30 mouse cellular contexts compared by ENCODE assay signal in the genomic region with DNA sequence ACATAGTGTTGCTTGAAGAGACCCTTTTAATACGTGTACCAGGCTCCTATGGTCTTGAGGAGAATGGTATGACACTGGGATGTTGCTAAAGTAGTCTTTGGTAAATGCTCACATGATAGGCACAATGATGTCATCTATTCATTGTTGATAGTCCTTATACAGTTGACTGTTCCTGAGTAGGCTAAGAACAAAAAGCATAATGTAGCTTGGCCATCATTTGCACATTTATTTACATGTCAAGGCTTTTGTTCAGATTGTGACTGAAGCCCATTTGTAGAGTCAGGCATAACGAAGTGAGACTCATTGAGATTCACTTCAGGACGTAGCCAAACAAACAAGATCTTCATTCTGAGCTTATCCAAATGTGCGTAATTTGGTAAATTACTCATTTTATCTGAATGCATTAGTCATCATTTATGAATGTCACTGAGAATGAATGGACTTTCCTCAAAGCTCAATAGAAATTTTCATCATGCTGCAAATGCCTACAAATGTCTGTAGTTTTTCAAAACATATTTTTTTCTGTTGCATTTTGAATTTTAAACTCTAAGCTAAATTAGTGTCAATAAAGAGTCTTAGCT.
DNase-seq lines count a peak whose midpoint lies in the region; ATAC-seq and TF ChIP-seq lines count a peak whose summit lies in the region.
"Had no signal": no experiment of that assay in that cellular context is flagged by ENCODE, and none has a peak within 500 bp of the region (broad histone marks: within the 10 kb centered on the region; RNA-seq: fewer than 3 reads in every experiment).

No protein-coding gene starts in this region.

- intact Hi-C loops in gastrocnemius, adult 2 months (cut with DNase I), result no loop called here

- H3K36me3 ChIP-seq in hindbrain, postnatal 0 days (ENCODE audit: insufficient read depth, low read length), result no peaks in the 10 kb centered on the region
- no peaks in the 10 kb centered on the region for H3K36me3 ChIP-seq in hindbrain, embryonic 14.5 days (replicated peaks; ENCODE audit: control insufficient read depth, insufficient read depth)
- H3K36me3 ChIP-seq in forebrain, embryonic 16.5 days (ENCODE audit: control insufficient read depth, insufficient read depth), result no peaks in the 10 kb centered on the region
- H3K36me3 ChIP-seq: G1E; heart, embryonic 10.5 days; heart, embryonic 15.5 days; hindbrain, embryonic 15.5 days; intestine, embryonic 15.5 days had no signal

- H3K9ac ChIP-seq in hindbrain, postnatal 0 days (replicated peaks; ENCODE audit: low read length), result no peak overlapping the region
- H3K9ac ChIP-seq in hindbrain, embryonic 14.5 days, result no peak overlapping the region
- no peak overlapping the region for H3K9ac ChIP-seq in forebrain, embryonic 16.5 days (replicated peaks; ENCODE audit: low read depth, low read length)
- H3K9ac ChIP-seq: heart, embryonic 15.5 days; hindbrain, embryonic 15.5 days; intestine, embryonic 15.5 days; liver, embryonic 14.5 days had no signal

- no peak for ATAC-seq in cerebellum, adult (ENCODE audit: insufficient number of reproducible peaks, low FRiP score, low TSS enrichment)
- ATAC-seq in hindbrain, postnatal 0 days, result no peak
- no peak for ATAC-seq in hindbrain, embryonic 14.5 days (ENCODE audit: low FRiP score)
- ATAC-seq in forebrain, embryonic 16.5 days, result peak; percentile 77
- ATAC-seq: intestine, embryonic 15.5 days had no signal

- WGBS in hindbrain, postnatal 0 days, result 38% methylated on average over 4 of the region's 4 CpGs
- WGBS in hindbrain, embryonic 14.5 days, result 42% methylated on average over 4 of the region's 4 CpGs
- 16% methylated on average over 4 of the region's 4 CpGs for WGBS in forebrain, embryonic 16.5 days

- H3K4me3 ChIP-seq in hindbrain, postnatal 0 days (ENCODE audit: low read length), result no peak overlapping the region
- H3K4me3 ChIP-seq in hindbrain, embryonic 14.5 days (replicated peaks; ENCODE audit: low read length), result no peak overlapping the region
- no peak overlapping the region for H3K4me3 ChIP-seq in forebrain, embryonic 16.5 days (replicated peaks; ENCODE audit: low read length)
- no peak overlapping the region for H3K4me3 ChIP-seq in gastrocnemius, adult 2 months
- H3K4me3 ChIP-seq: heart, embryonic 10.5 days; heart, embryonic 15.5 days; hindbrain, embryonic 15.5 days; intestine, embryonic 15.5 days had no signal

- no peaks in the 10 kb centered on the region for H3K4me1 ChIP-seq in hindbrain, postnatal 0 days (ENCODE audit: insufficient read depth, low read length)
- H3K4me1 ChIP-seq in hindbrain, embryonic 14.5 days (replicated peaks; ENCODE audit: control insufficient read depth, insufficient read depth, low read length), result no peaks in the 10 kb centered on the region
- no peaks in the 10 kb centered on the region for H3K4me1 ChIP-seq in forebrain, embryonic 16.5 days (replicated peaks; ENCODE audit: control insufficient read depth, insufficient read depth, low read length)
- H3K4me1 ChIP-seq: heart, embryonic 10.5 days; heart, embryonic 15.5 days; hindbrain, embryonic 15.5 days; intestine, embryonic 15.5 days had no signal

- no peaks in the 10 kb centered on the region for H3K9me3 ChIP-seq in hindbrain, postnatal 0 days (ENCODE audit: low read length)
- no peaks in the 10 kb centered on the region for H3K9me3 ChIP-seq in hindbrain, embryonic 14.5 days (ENCODE audit: control insufficient read depth, low read length)
- H3K9me3 ChIP-seq in forebrain, embryonic 16.5 days (ENCODE audit: control insufficient read depth, low read length), result no peaks in the 10 kb centered on the region
- H3K9me3 ChIP-seq: G1E; heart, embryonic 10.5 days; heart, embryonic 15.5 days; hindbrain, embryonic 15.5 days; intestine, embryonic 15.5 days had no signal

- TF ChIP-seq POLR2A in brain, embryonic 14.5 days (IDR thresholded peaks at IDR 0.05; ENCODE audit: borderline replicate concordance, extremely low read depth, insufficient read depth, insufficient read length, poor library complexity, severe bottlenecking), result no peak

- no peak overlapping the region for H3K27ac ChIP-seq in hindbrain, postnatal 0 days
- H3K27ac ChIP-seq in hindbrain, embryonic 14.5 days, result no peak overlapping the region
- no peak overlapping the region for H3K27ac ChIP-seq in forebrain, embryonic 16.5 days (ENCODE audit: low read length)
- H3K27ac ChIP-seq in gastrocnemius, adult 2 months, result no peak overlapping the region
- H3K27ac ChIP-seq: heart, embryonic 10.5 days; heart, embryonic 15.5 days; hindbrain, embryonic 15.5 days; intestine, embryonic 15.5 days; kidney, postnatal 0 days; liver, embryonic 14.5 days; macrophage had no signal

- no peak overlapping the region for H3K4me2 ChIP-seq in hindbrain, postnatal 0 days (ENCODE audit: low read depth, low read length)
- no peak overlapping the region for H3K4me2 ChIP-seq in hindbrain, embryonic 14.5 days (replicated peaks)
- no peak overlapping the region for H3K4me2 ChIP-seq in forebrain, embryonic 16.5 days (ENCODE audit: low read length)
- H3K4me2 ChIP-seq: heart, embryonic 15.5 days; hindbrain, embryonic 15.5 days; intestine, embryonic 15.5 days had no signal

- no peaks in the 10 kb centered on the region for H3K27me3 ChIP-seq in hindbrain, postnatal 0 days (ENCODE audit: insufficient read depth, low read length)
- H3K27me3 ChIP-seq in hindbrain, embryonic 14.5 days (ENCODE audit: control insufficient read depth, insufficient read depth, low read length), result no peaks in the 10 kb centered on the region
- H3K27me3 ChIP-seq in forebrain, embryonic 16.5 days (replicated peaks; ENCODE audit: control insufficient read depth, insufficient read depth, low read length), result no peaks in the 10 kb centered on the region
- H3K27me3 ChIP-seq: heart, embryonic 15.5 days; hindbrain, embryonic 15.5 days; intestine, embryonic 15.5 days had no signal

- DNase-seq in cerebellum, adult 9-10 months, result peak; percentile 8
- DNase-seq in hindbrain, postnatal 0 days (ENCODE audit: low spot score), result peak; percentile 32
- DNase-seq in hindbrain, embryonic 14.5 days (ENCODE audit: low spot score), result no peak
- peak; percentile 80 for DNase-seq in brain, embryonic 14.5 days (ENCODE audit: low read depth)
- no peak for DNase-seq in gastrocnemius, adult 2 months
- DNase-seq in layer of hippocampus, adult 18-20 months (ENCODE audit: low spot score in 2 of 2), result no peak
- DNase-seq: adrenal gland, postnatal 25 days; cerebellum, adult 8-10 months; cerebellum, postnatal 36 days; gastrocnemius, postnatal 14 days; heart, adult 11 months; kidney, adult 8-10 months; kidney, postnatal 4 days; layer of hippocampus, postnatal 36 days; liver; lung, adult 2 months; lung, postnatal 10 days; midbrain, embryonic 14.5 days; thymus, adult 2 months; thymus, postnatal 4 days had no signal

- TF ChIP-seq CTCF in hindbrain, postnatal 0 days (IDR thresholded peaks at IDR 0.05; ENCODE audit: low read depth), result no peak
- no peak for TF ChIP-seq CTCF in brain, embryonic 14.5 days (IDR thresholded peaks at IDR 0.05; ENCODE audit: borderline replicate concordance, extremely low read depth, insufficient read depth, insufficient read length)
- no peak for TF ChIP-seq CTCF in gastrocnemius, adult 2 months (IDR thresholded peaks at IDR 0.05)

Comparison
In these comparisons a context has a peak if more than half of its experiments do, and no peak if none do; other contexts are left out.
1. DNase-seq: peak in cerebellum, adult 9-10 months (single experiment), hindbrain, postnatal 0 days (single experiment) and brain, embryonic 14.5 days (single experiment); none in hindbrain, embryonic 14.5 days (single experiment), gastrocnemius, adult 2 months (single experiment) and layer of hippocampus, adult 18-20 months (0 of 2).